Mouse (Mus musculus): ENCODE data around the gene 4632433K11Rik. TPM values are rescaled to one million over a fixed set of nuclear protein-coding genes. Genes with fewer than 3 reads are reported as not detected.

Gene 4632433K11Rik
- total and polyA plus RNA-seq, 3 experiments: not detected

DNA sequence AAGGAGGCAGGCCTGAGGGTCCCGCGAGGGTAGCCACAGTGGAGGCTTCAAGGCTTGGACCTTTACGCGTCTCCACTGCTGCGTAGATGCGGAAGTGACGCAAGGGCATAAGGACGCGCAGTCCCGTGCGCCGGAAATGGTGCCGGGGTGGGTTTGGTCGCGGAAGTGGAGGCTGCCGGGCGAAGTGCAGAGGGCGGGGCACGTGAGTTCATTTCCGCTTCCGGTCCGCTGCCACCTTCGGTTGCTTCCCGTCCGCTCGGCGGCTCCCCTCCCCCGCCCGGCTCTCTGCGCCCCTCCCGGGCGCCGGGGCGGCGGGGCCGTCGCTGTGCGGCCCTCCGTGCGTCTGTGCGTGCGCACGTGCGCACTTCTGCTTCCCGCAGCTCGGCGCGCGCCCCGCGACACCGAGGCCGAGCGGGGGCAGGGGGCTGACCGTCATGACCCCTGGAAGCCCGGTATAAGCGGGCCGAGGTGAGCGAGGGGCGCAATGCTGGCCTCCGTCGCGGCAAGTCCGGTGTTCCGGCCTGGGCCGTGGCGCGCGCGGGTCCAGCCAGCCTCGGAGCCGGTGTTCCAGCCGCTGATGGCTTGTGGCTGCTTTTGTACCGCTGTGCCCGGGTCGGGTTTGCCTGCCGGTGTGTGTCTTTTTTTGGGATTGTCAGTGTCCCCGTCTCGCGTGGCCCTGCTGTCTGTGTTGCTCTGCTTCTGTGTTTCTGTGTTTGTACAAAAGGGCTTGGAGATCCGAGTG is 46.3 kb downstream of the 4632433K11Rik start, which contains the start of gene Epn1:
TSS of gene Epn1 (plus strand) at position 226 of the 742 bp plus-strand sequence.
- TF ChIP-seq MAZ (IDR thresholded peaks at IDR 0.05; ENCODE audit: low read depth, low read length): peak; percentile 86
- no peak for TF ChIP-seq ZC3H11A (IDR thresholded peaks at IDR 0.05; ENCODE audit: low read depth, low read length)
- TF ChIP-seq PAX5 (IDR thresholded peaks at IDR 0.05; ENCODE audit: low read length): no peak
- peak; percentile 22; the same call in 1 of the 2 replicates for TF ChIP-seq GABPA (IDR thresholded peaks at IDR 0.05; ENCODE audit: insufficient replicate concordance, low read depth, low read length)
- TF ChIP-seq MEF2A (IDR thresholded peaks at IDR 0.05; ENCODE audit: borderline replicate concordance, low read depth, low read length): peak; percentile 78
- no peak; the same call in 1 of the 2 replicates for TF ChIP-seq MXI1 (IDR thresholded peaks at IDR 0.05; ENCODE audit: low read depth, low read length)
- no peak for TF ChIP-seq CHD1 (IDR thresholded peaks at IDR 0.05; ENCODE audit: low read depth, low read length)
- TF ChIP-seq KAT2A (IDR thresholded peaks at IDR 0.05; ENCODE audit: insufficient replicate concordance, low read length): peak; percentile 90; the same call in 1 of the 2 replicates
- peak; percentile 74 for TF ChIP-seq POLR2A (IDR thresholded peaks at IDR 0.05; ENCODE audit: low read depth, low read length)
- TF ChIP-seq CTCF (conservative IDR thresholded peaks at IDR 0.05 in 1 of 2, IDR thresholded peaks at IDR 0.05 in 1 of 2; ENCODE audit: low read depth in 2 of 2, low read length in 2 of 2): no peak
- peak; percentile 93 for TF ChIP-seq HCFC1 (IDR thresholded peaks at IDR 0.05; ENCODE audit: low read depth, low read length)
- TF ChIP-seq UBTF (IDR thresholded peaks at IDR 0.05; ENCODE audit: low read depth, low read length): no peak
- no peak for TF ChIP-seq JUND (conservative IDR thresholded peaks at IDR 0.05; ENCODE audit: low read depth, low read length)
- TF ChIP-seq SIN3A (IDR thresholded peaks at IDR 0.05; ENCODE audit: low read length): peak; percentile 89
- TF ChIP-seq MAX (IDR thresholded peaks at IDR 0.05; ENCODE audit: low read length): peak; percentile 55; the same call in 1 of the 2 replicates
- TF ChIP-seq ZKSCAN1 (IDR thresholded peaks at IDR 0.05; ENCODE audit: borderline replicate concordance, low read depth, low read length): peak; percentile 12; the same call in 1 of the 2 replicates
- no peak for TF ChIP-seq EP300 (IDR thresholded peaks at IDR 0.05; ENCODE audit: low read length)
- no peak for TF ChIP-seq RAD21 (IDR thresholded peaks at IDR 0.05; ENCODE audit: low read depth, low read length)
- TF ChIP-seq IRF4 (IDR thresholded peaks at IDR 0.05; ENCODE audit: low read depth, low read length): no peak; the same call in 1 of the 2 replicates
- no peak for TF ChIP-seq MAFK (IDR thresholded peaks at IDR 0.05; ENCODE audit: insufficient replicate concordance, low read length)
- TF ChIP-seq CHD2 (IDR thresholded peaks at IDR 0.05; ENCODE audit: low read length): peak; percentile 85
- TF ChIP-seq BHLHE40 (IDR thresholded peaks at IDR 0.05; ENCODE audit: low read depth, low read length): peak; percentile 99
- peak; percentile 99 for TF ChIP-seq ELF1 (IDR thresholded peaks at IDR 0.05; ENCODE audit: low read depth, low read length)
- TF ChIP-seq MYC (IDR thresholded peaks at IDR 0.05; ENCODE audit: low read depth, low read length): no peak
- peak; percentile 57 for TF ChIP-seq NRF1 (IDR thresholded peaks at IDR 0.05; ENCODE audit: low read depth, low read length)
- TF ChIP-seq POLR2AphosphoS2 (IDR thresholded peaks at IDR 0.05; ENCODE audit: low read depth, low read length): peak; percentile 96
- peak; percentile 59 for TF ChIP-seq TCF12 (IDR thresholded peaks at IDR 0.05; ENCODE audit: low read depth, low read length)
- peak; percentile 48 for TF ChIP-seq USF1 (IDR thresholded peaks at IDR 0.05; ENCODE audit: low read depth, low read length)
- TF ChIP-seq ZMIZ1 (IDR thresholded peaks at IDR 0.05; ENCODE audit: low read depth, low read length): peak; percentile 69
- TF ChIP-seq ZNF384 (IDR thresholded peaks at IDR 0.05; ENCODE audit: low read depth, low read length): no peak
- TF ChIP-seq JUN (IDR thresholded peaks at IDR 0.05; ENCODE audit: insufficient read depth, low read depth, low read length): no peak
- no peak for TF ChIP-seq SMC3 (IDR thresholded peaks at IDR 0.05; ENCODE audit: low read depth, low read length)
- TF ChIP-seq NELFE (IDR thresholded peaks at IDR 0.05; ENCODE audit: low read depth, low read length): no peak; the same call in 1 of the 2 replicates
- TF ChIP-seq ETS1 (conservative IDR thresholded peaks at IDR 0.05; ENCODE audit: low read depth, low read length): peak; percentile 78
- no peak for TF ChIP-seq RCOR1 (conservative IDR thresholded peaks at IDR 0.05; ENCODE audit: low read depth, low read length)
- no peak; the same call in 1 of the 2 replicates for TF ChIP-seq USF2 (conservative IDR thresholded peaks at IDR 0.05; ENCODE audit: low read depth, low read length)
- TF ChIP-seq E2F4 (IDR thresholded peaks at IDR 0.05; ENCODE audit: insufficient replicate concordance, low read depth, low read length): no peak
- TF ChIP-seq TBP (conservative IDR thresholded peaks at IDR 0.05; ENCODE audit: low read depth, low read length): 0 out of 2 replicates have a peak, but pooled peaks have one; percentile 37
- dilution Hi-C loops (cut with MboI; ENCODE audit: extremely low pct_ligation_motif_present, extremely low pct_unique_long_range_greater_than_20kb, low sequenced_read_pairs): no loop called here
- Histone ChIP-seq H3K9me3 (replicated peaks; ENCODE audit: low read length) (no peaks in the 10 kb centered on the region), H3K9ac (ENCODE audit: insufficient read depth, low read depth) (peak within 1 kb of the TSS; percentile 98), H3K27ac (ENCODE audit: insufficient read depth, low read depth) (peak within 1 kb of the TSS; percentile 94), H3K36me3 (replicated peaks in 1 of 2; ENCODE audit: control insufficient read depth in 1 of 2, insufficient read depth in 1 of 2, low read length in 1 of 2) (peaks cover 32 to 51% of the 10 kb centered on the region in 2 experiments), H3K4me3 (replicated peaks in 1 of 3; ENCODE audit: low read depth in 2 of 3, low read length in 2 of 3, poor library complexity in 1 of 3) (peak within 1 kb of the TSS; percentile 93 to 100 (median 99)), H3K4me1 (ENCODE audit: control insufficient read depth in 1 of 2, insufficient read depth in 2 of 2) (peaks cover 5 to 42% of the 10 kb centered on the region in 2 experiments), H3K79me2 (replicated peaks; ENCODE audit: control insufficient read depth, extremely low read depth, insufficient read depth, poor library complexity, severe bottlenecking) (peaks cover 57% of the 10 kb centered on the region), H3K27me3 (replicated peaks) (no peaks in the 10 kb centered on the region), H3K4me2 (ENCODE audit: insufficient read depth, low read depth, poor library complexity, severe bottlenecking) (peak within 1 kb of the TSS; percentile 83)
- in situ Hi-C loops (cut with MboI; ENCODE audit: low pct_ligation_motif_present, low pct_unique_long_range_greater_than_20kb, low sequenced_read_pairs): no loop called here
- DNase-seq (ENCODE audit: extremely low read depth): peak; percentile 97
